Mouse (Mus musculus): ENCODE results near the gene Gm27029. TPM values are rescaled to one million over a fixed set of nuclear protein-coding genes. Genes with fewer than 3 reads are reported as not detected.
A peak's percentile ranks its signal among the peaks of the same experiment; 100 is the strongest.
"Not testable (repeated sequence)": the region's sequence is repeated elsewhere in the genome, so short reads cannot be mapped to it uniquely, and the experiment has no call there.

Gene Gm27029
- polyA plus RNA-seq, 1 experiment from 2014 or later: 17.2 TPM

- Histone ChIP-seq H3K4me1 (ENCODE audit: control insufficient read depth, insufficient read depth, low read length) (peaks cover 30% of the 10 kb centered on the region), H3K4me3 (ENCODE audit: low read length) (peak overlapping the region; percentile 82), H3K4me2 (ENCODE audit: low read depth, low read length) (peak overlapping the region; percentile 93), H3K9ac (ENCODE audit: low read length) (peak overlapping the region; percentile 81), H3K9me3 (replicated peaks; ENCODE audit: control insufficient read depth, low read length) (no peaks in the 10 kb centered on the region), H3K36me3 (ENCODE audit: control insufficient read depth, insufficient read depth) (peaks cover under 1% of the 10 kb centered on the region; the same call in 1 of the 2 replicates), H3K27me3 (ENCODE audit: control insufficient read depth, insufficient read depth, low read length) (no peaks in the 10 kb centered on the region), H3K27ac (ENCODE audit: low read length) (0 out of 2 replicates have a peak overlapping the region, but pooled peaks have one; percentile 28)
- whole genome bisulfite sequencing: 1% methylated on average over 49 of the region's 54 CpGs
- peak; percentile 81 for ATAC-seq (replicated peaks; ENCODE audit: extremely low read depth, insufficient read depth, low FRiP score)
Observed at GRCm38 (mm10) chr11:101467477-101468262, 43.1 kb upstream of the Gm27029 start.

GRCm38 (mm10) chr11:101466552-101466950 lies 42.0 kb upstream of the Gm27029 start:
- Histone ChIP-seq H3K4me2 (ENCODE audit: low read depth, low read length) (peak overlapping the region; percentile 93), H3K9ac (ENCODE audit: low read length) (peak overlapping the region; percentile 87), H3K4me1 (ENCODE audit: control insufficient read depth, insufficient read depth, low read length) (peaks cover 30% of the 10 kb centered on the region), H3K4me3 (ENCODE audit: low read length) (peak overlapping the region; percentile 88)
- H3K36me3 ChIP-seq (ENCODE audit: control insufficient read depth, insufficient read depth); H3K9me3 ChIP-seq (replicated peaks; ENCODE audit: control insufficient read depth, low read length); ATAC-seq (replicated peaks; ENCODE audit: extremely low read depth, insufficient read depth, low FRiP score); H3K27ac ChIP-seq (ENCODE audit: low read length); H3K27me3 ChIP-seq (ENCODE audit: control insufficient read depth, insufficient read depth, low read length): not testable (repeated sequence)
- 51% methylated on average over 5 of the region's 5 CpGs for WGBS

GRCm38 (mm10) chr11:101465869-101466551 lies 41.4 kb upstream of the Gm27029 start, which contains the start of gene Vat1:
Vat1 (minus strand) TSS chr11:101466230.
- peak within 1 kb of the TSS; percentile 88 for H3K4me3 ChIP-seq (ENCODE audit: low read length)
- H3K9me3 ChIP-seq (replicated peaks; ENCODE audit: control insufficient read depth, low read length): no peaks in the 10 kb centered on the region
- H3K36me3 ChIP-seq (ENCODE audit: control insufficient read depth, insufficient read depth): peaks cover 10% of the 10 kb centered on the region; the same call in 1 of the 2 replicates
- peak; percentile 74 for ATAC-seq (replicated peaks; ENCODE audit: extremely low read depth, insufficient read depth, low FRiP score)
- H3K27me3 ChIP-seq (ENCODE audit: control insufficient read depth, insufficient read depth, low read length): no peaks in the 10 kb centered on the region
- H3K4me2 ChIP-seq (ENCODE audit: low read depth, low read length): peak within 1 kb of the TSS; percentile 93
- H3K4me1 ChIP-seq (ENCODE audit: control insufficient read depth, insufficient read depth, low read length): peaks cover 30% of the 10 kb centered on the region
- peak within 1 kb of the TSS; percentile 87 for H3K9ac ChIP-seq (ENCODE audit: low read length)
- peak within 1 kb of the TSS; percentile 88 for H3K27ac ChIP-seq (ENCODE audit: low read length)
- 2% methylated on average over 57 of the region's 60 CpGs for WGBS

GRCm38 (mm10) chr11:101465101-101465868 lies 40.7 kb upstream of the Gm27029 start:
- H3K27me3 ChIP-seq (ENCODE audit: control insufficient read depth, insufficient read depth, low read length): no peaks in the 10 kb centered on the region
- peak overlapping the region; percentile 93 for H3K4me2 ChIP-seq (ENCODE audit: low read depth, low read length)
- H3K9me3 ChIP-seq (replicated peaks; ENCODE audit: control insufficient read depth, low read length): no peaks in the 10 kb centered on the region
- WGBS: under 1% methylated on average over 51 of the region's 51 CpGs
- peaks cover 30% of the 10 kb centered on the region for H3K4me1 ChIP-seq (ENCODE audit: control insufficient read depth, insufficient read depth, low read length)
- peak overlapping the region; percentile 87 for H3K9ac ChIP-seq (ENCODE audit: low read length)
- H3K4me3 ChIP-seq (ENCODE audit: low read length): peak overlapping the region; percentile 88
- peak overlapping the region; percentile 88 for H3K27ac ChIP-seq (ENCODE audit: low read length)
- ATAC-seq (replicated peaks; ENCODE audit: extremely low read depth, insufficient read depth, low FRiP score): peak; percentile 33; the same call in 1 of the 2 replicates
- peaks cover 11% of the 10 kb centered on the region for H3K36me3 ChIP-seq (ENCODE audit: control insufficient read depth, insufficient read depth)

- peak within 1 kb of the TSS; percentile 87 for H3K9ac ChIP-seq (ENCODE audit: low read length)
- 13% methylated on average over 12 of the region's 12 CpGs for WGBS
- H3K27me3 ChIP-seq (ENCODE audit: control insufficient read depth, insufficient read depth, low read length): no peaks in the 10 kb centered on the region
- peaks cover 14% of the 10 kb centered on the region for H3K36me3 ChIP-seq (ENCODE audit: control insufficient read depth, insufficient read depth)
- peak within 1 kb of the TSS; percentile 88 for H3K4me3 ChIP-seq (ENCODE audit: low read length)
- no peak for ATAC-seq (replicated peaks; ENCODE audit: extremely low read depth, insufficient read depth, low FRiP score)
- H3K9me3 ChIP-seq (replicated peaks; ENCODE audit: control insufficient read depth, low read length): no peaks in the 10 kb centered on the region
- H3K4me2 ChIP-seq (ENCODE audit: low read depth, low read length): peak within 1 kb of the TSS; percentile 93
- H3K27ac ChIP-seq (ENCODE audit: low read length): peak within 1 kb of the TSS; percentile 88
- peaks cover 30% of the 10 kb centered on the region for H3K4me1 ChIP-seq (ENCODE audit: control insufficient read depth, insufficient read depth, low read length)
Observed at GRCm38 (mm10) chr11:101464211-101465100, 39.9 kb upstream of the Gm27029 start, which contains the start of gene Rnd2. Rnd2 (plus strand) TSS chr11:101464999.

- no peak overlapping the region for H3K27ac ChIP-seq (ENCODE audit: low read length)
- H3K9ac ChIP-seq (ENCODE audit: low read length): no peak overlapping the region
- H3K4me3 ChIP-seq (ENCODE audit: low read length): no peak overlapping the region
- H3K9me3 ChIP-seq (replicated peaks; ENCODE audit: control insufficient read depth, low read length): no peaks in the 10 kb centered on the region
- WGBS: 42% methylated on average over 13 of the region's 13 CpGs
- no peaks in the 10 kb centered on the region for H3K27me3 ChIP-seq (ENCODE audit: control insufficient read depth, insufficient read depth, low read length)
- H3K36me3 ChIP-seq (ENCODE audit: control insufficient read depth, insufficient read depth): peaks cover 17% of the 10 kb centered on the region
- no peak for ATAC-seq (replicated peaks; ENCODE audit: extremely low read depth, insufficient read depth, low FRiP score)
- no peak overlapping the region for H3K4me2 ChIP-seq (ENCODE audit: low read depth, low read length)
- peaks cover 25% of the 10 kb centered on the region for H3K4me1 ChIP-seq (ENCODE audit: control insufficient read depth, insufficient read depth, low read length)
Observed at GRCm38 (mm10) chr11:101462583-101463440, 38.2 kb upstream of the Gm27029 start.

GRCm38 (mm10) chr11:101462141-101462540 lies 37.5 kb upstream of the Gm27029 start:
- Histone ChIP-seq H3K27ac (ENCODE audit: low read length) (no peak overlapping the region), H3K9me3 (replicated peaks; ENCODE audit: control insufficient read depth, low read length) (no peaks in the 10 kb centered on the region), H3K36me3 (ENCODE audit: control insufficient read depth, insufficient read depth) (peaks cover 19% of the 10 kb centered on the region), H3K9ac (ENCODE audit: low read length) (no peak overlapping the region), H3K4me1 (ENCODE audit: control insufficient read depth, insufficient read depth, low read length) (peaks cover 22% of the 10 kb centered on the region), H3K4me2 (ENCODE audit: low read depth, low read length) (no peak overlapping the region), H3K4me3 (ENCODE audit: low read length) (no peak overlapping the region), H3K27me3 (ENCODE audit: control insufficient read depth, insufficient read depth, low read length) (no peaks in the 10 kb centered on the region)
- no peak for ATAC-seq (replicated peaks; ENCODE audit: extremely low read depth, insufficient read depth, low FRiP score)
- 86% methylated on average over 14 of the region's 14 CpGs for WGBS

Measured in heart, embryonic 16.5 days (tissue).